Mouse (Mus musculus) layer of hippocampus, adult 8-10 months (tissue): ENCODE results near the gene Usp39. TPM values are rescaled to one million over a fixed set of nuclear protein-coding genes. Genes with fewer than 3 reads are reported as not detected.

Source experiments
- DNase-seq, 2 experiments: peaks; one replicate each; pipeline ENCODE4 v3.0.0; 2022; ENCODE audit warnings: low spot score in 2 of 2
- total RNA-seq, 4 experiments: library from RNA; stranded (reverse); gene quantifications; 2 replicates each; pipeline ENCODE4 v1.2.4; 2022

Usp39 gene
- 10 to 100 TPM; 31.3 to 34.3 (median 32.4) TPM for total RNA-seq

GRCm38 (mm10) chr6:72345074-72345567 is at the start of gene Usp39:
Gene Usp39, minus strand, starts transcription at chr6:72345184.
- peak; percentile 92 to 96 for DNase-seq

DNA sequence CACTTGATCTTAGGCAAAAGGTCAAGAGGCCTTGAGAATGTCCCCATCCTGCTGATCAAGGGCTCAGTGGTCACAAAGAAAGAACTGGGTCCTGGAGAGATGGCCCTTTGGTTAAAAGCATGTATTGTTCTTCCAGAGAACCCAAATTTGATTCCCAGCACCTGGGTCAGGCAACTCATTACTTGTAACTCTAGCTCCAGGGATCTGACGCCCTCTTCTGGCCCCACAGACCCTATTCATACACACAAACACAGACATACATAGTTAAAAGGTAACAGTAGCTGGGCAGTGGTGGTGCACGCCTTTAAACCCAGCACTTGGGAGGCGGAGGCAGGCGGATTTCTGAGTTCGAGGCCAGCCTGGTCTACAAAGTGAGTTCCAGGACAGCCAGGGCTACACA is 47.4 kb upstream of the Usp39 start:
- DNase-seq = no peak

DNA sequence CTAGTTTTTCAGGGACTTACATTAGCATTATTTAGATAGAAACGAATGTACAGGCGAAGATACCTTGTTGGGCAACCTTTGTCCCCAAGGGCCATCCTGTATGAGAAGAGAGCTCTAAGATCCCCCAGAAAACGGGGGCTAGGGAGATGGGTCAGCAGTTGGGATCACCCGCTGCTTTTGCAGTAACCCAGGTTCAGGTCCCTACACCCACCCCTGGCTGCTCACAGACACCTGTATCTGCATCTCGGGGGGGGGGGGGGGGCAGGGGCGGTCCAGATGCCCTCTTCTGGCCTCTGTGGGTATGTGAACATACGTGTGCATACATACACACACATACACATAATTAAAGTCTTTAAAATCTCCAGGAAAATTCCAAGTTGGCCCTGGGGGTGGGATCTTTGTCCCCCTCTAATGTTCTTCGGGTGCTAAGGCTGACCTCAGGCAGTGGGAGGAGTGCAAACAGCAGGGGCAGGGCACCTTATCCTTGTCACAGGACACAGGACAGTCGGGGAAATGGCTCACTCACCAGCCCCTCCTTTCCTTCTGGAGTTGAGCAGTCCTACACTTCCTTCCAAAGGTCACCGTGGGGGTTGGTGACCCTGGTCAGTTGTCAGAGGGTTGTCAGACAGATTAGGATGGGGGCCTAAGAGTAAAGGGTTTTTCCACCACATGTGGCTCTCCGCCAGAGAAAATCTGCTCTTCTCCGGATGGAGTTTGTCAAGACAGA is 46.0 kb upstream of the Usp39 start:
- no peak for DNase-seq

DNA sequence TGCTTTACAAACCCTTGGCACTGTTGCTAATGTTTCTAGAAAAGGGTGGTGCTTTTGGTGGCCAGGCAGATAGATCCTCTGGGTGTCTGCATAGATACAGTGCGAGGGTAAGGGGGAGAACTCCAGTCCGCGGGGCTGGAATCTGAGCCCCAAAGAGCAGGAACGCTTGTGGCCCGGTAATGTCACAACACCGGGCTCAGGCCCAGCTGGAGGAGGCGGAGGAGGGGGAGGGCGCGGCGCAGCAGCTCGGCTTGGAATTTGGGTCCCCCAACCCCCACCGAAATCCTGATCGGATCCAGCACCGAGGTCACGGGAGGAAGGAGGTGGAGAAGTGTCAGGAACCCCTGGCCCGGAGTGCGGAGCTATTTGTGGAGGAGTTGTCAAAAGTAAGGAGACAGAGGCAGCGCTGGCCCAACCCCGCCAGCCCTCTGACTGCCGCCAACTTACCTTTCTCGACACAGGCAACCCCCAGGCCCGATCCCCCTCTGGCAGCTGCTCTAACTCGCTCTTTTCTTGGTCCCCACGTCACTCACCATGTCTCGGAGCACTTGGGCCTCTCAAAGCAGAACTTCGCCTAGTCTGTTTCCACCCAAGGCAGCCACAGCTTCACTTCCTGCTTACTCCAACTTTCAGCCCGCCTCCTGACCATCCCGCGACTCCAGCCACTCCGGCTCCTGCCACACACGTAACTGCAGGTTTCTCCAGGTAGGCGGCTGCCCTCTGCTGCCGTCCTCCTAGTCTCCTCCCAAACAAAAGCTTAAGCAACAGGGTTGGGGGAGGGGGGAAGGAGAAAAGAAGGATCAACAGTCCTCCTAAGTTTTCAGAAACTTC is 45.2 kb upstream of the Usp39 start, which contains the start of gene Vamp8:
Gene Vamp8, minus strand, starts transcription at position 763 of the 831 bp plus-strand sequence.
- DNase-seq = peak in 1 of 2 experiments; percentile 39

DNA sequence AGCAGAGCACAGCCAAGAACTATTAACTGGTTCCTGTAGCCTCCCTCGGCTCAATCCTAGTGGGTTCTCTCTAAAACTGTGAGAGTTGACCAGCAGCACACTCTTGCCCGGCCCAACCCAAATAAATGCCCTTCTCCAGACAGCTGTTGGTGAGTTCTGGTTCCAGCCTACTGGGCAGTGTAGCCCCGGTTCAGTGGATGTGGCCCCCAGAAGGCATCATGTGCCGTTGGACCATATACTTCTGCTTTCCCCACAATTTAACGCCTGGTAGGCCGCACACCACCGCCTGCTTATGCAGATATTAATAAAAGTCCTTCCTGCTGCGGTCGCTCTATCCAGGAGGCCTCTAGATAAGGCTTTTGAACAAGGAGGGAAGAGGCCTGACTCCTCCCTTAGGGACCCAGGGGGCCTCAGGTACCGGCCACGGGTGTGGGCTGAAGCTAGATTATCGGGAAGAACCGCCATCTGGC is 44.5 kb upstream of the Usp39 start:
- no peak for DNase-seq

- no peak for DNase-seq
Observed at GRCm38 (mm10) chr6:72388791-72389329, 43.9 kb upstream of the Usp39 start.

- DNase-seq = no peak
Observed at GRCm38 (mm10) chr6:72388266-72388665, 43.3 kb upstream of the Usp39 start.

GRCm38 (mm10) chr6:72387816-72388215 is 42.8 kb upstream of the Usp39 start:
- DNase-seq = no peak

DNA sequence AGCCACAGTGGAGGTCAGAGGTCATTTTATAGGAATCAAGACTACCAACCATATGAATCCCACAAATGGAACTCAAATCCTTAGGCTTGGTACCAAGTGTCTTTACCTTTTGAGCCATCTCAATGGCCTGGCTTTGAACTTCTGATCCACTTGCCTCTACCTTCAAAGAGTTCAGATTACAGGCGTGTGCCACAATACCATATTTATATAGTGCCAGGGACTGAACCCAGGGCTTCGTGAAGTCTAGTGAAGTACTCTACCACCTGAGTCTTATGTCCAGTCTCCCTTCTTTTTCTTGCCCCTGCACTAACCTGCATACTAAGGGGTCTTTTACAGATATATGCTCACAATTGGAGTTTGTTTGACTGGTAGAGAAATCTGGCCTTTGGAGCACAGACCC is 41.6 kb upstream of the Usp39 start:
- no peak for DNase-seq

- DNase-seq = no peak
Observed at GRCm38 (mm10) chr6:72385258-72385657, 40.3 kb upstream of the Usp39 start.

- DNase-seq = no peak
Observed at GRCm38 (mm10) chr6:72383952-72384351, 39.0 kb upstream of the Usp39 start.

- no peak for DNase-seq
Observed at GRCm38 (mm10) chr6:72383142-72383820, 38.3 kb upstream of the Usp39 start.

DNA sequence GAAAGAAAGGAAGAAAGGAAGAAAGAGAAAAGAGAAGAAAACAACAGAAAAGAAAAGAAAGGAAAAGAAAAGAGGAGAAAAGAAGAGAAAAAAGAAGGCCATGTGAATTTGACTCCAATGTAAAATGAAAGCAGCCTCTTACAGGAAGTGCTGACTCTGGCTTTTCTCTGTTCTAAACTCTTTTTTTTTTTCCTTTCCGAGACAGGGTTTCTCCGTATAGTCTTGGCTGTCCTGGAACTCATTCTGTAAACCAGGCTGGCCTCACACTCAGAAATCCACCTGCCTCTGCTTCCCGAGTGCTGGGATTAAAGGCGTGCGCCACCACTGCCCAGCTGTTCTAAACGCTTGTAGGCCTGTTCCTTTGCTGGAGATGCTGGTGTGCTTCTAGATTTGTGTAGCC is 37.5 kb upstream of the Usp39 start:
- no peak for DNase-seq

DNA sequence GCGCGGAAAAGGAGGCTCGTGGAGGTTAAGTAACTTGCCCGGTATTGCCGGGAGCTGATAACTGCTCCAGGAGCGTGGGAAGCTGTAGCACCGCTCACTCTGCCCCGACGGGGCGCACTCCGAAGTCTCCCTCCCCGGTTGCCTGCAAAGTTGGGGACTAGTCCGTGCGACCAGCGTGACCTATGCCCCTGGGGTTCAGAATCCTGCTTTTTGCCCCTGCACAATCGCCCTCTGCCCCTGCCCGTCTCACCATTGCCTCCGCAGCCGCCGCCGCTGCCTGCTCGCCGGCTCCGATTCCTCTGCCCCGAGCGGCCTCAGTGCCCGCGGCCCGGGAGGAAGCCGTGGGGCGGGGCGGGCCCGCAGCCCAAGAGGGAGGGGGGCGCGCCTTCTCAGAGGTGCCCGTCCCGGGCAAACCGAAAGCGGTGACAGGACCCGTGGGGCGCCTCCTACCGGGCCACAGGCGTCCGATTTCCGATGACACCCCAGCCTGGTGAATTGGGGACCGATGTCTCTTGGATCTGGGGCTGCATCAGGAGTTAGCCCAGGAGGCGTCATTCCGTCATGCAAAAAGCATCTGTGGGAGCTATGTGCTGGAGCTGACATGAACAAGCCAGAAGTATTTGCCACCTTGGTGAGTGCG is 35.3 kb upstream of the Usp39 start, which contains the start of gene Vamp5:
Gene Vamp5, minus strand, starts transcription at position 338 of the 640 bp plus-strand sequence.
- DNase-seq = peak in 1 of 2 experiments; percentile 48

DNA sequence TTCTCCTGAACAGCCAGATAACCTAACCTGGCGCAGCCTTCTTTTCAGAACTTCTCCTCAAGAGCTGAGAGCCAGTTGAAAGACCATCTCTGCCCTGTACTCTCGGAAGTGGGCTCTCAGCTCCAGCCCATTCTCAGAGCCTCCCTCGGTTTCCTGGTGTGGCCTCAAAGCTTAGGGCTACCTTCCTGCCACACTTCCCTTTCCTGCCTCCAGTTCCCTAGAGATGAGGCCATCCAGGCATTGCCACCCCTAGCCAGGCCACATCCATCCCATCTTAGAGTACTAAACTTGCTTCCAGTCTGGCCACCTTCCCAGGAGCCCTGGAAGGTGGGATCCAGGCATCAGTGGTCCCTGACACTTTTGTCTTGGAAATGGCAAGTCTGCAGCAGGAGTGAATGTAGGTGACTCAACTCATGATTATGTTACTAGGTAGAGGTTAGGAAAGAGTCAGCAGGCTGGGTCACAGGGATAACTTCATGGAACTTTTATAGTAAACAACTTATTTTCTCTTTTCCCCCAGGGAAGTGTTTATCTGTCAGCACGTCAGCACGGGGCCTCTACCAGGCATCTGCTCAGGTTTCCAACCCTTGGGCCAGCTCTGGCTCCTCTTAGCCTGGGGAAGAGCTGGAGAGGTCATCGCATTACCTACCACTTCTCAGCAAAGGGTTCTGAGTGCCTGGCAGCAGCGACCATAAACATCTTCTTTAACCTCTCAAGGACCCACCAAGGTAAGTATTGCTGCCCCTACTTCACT is 34.6 kb upstream of the Usp39 start:
- DNase-seq = no peak

DNA sequence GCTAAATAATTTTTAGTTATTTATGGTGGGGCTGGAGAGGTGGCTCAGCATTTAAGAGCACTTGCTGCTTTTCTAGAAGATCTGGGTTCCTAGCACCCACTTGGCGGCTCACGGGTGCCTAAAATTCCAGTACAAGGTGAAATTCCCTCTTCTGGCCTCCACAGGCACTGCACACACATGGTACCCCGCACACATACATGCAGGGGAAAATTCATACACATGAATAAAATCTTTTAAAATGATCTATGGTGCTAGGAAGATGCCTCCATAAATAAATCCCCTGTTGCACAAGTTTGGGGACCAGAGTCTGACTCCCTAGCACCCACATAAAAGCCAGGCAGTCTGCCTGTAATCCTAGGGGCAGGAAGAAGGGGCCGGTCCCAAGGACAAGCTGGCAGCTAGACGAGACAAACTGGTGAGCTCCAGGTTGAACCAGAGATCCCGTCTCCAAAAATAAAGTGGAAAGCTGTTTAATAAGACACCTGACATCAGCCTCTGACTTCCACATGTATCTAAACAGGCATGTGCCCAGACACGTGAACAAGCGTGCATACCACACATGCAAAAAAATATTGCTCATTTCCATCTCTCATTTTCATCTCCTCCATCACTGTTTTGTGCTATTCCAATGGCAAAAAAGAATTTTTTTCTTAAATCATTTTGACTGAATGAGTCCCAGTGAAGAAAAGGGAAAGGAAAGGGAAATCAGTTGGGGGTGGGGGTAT is 33.7 kb upstream of the Usp39 start:
- DNase-seq = no peak

GRCm38 (mm10) chr6:72374820-72375563 is 30.0 kb upstream of the Usp39 start:
- no peak for DNase-seq

- DNase-seq = no peak
Observed at GRCm38 (mm10) chr6:72374206-72374605, 29.2 kb upstream of the Usp39 start.

- no peak for DNase-seq
Observed at GRCm38 (mm10) chr6:72373184-72373583, 28.2 kb upstream of the Usp39 start.
